Mouse (Mus musculus): ENCODE measurements around the gene Olfr285. TPM values are rescaled to one million over a fixed set of nuclear protein-coding genes. Genes with fewer than 3 reads are reported as not detected.

The Olfr285 gene
- total and polyA plus RNA-seq, 3 experiments: not detected

DNA sequence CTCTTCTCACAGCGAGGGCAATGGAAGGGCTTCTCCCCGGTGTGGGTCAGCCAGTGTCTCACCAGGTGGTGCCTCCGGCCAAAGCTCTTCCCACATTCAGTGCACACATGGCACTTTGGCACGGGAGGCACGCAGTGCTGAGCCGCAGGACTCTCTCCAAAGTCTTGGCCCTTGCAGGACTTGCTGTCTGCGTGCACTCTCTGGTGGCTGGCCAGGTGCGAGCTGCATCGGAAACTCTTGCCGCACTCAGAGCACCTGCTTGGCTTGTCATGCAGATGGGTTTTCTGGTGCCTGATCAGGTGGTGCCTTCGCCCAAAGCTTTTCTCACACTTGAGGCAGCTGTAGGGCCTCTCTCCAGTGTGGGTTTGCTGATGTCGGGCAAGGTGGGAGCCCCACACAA lies 28.6 kb downstream of the Olfr285 start:
- no peak overlapping the region for H3K9ac ChIP-seq (ENCODE audit: insufficient read depth, low read depth)
- H3K4me3 ChIP-seq (replicated peaks in 1 of 3; ENCODE audit: low read depth in 2 of 3, low read length in 2 of 3, poor library complexity in 1 of 3): no peak overlapping the region
- H3K4me2 ChIP-seq (ENCODE audit: insufficient read depth, low read depth, poor library complexity, severe bottlenecking): peak overlapping the region; percentile 79
- in situ Hi-C loops (cut with MboI; ENCODE audit: low pct_ligation_motif_present, low pct_unique_long_range_greater_than_20kb, low sequenced_read_pairs): no loop called here
- dilution Hi-C loops (cut with MboI; ENCODE audit: extremely low pct_ligation_motif_present, extremely low pct_unique_long_range_greater_than_20kb, low sequenced_read_pairs): no loop called here
- no peaks in the 10 kb centered on the region for H3K9me3 ChIP-seq (replicated peaks; ENCODE audit: low read length)
- peaks cover 71% of the 10 kb centered on the region for H3K27me3 ChIP-seq (replicated peaks)
- DNase-seq (ENCODE audit: extremely low read depth): peak; percentile 32
- H3K79me2 ChIP-seq (replicated peaks; ENCODE audit: control insufficient read depth, extremely low read depth, insufficient read depth, poor library complexity, severe bottlenecking): no peaks in the 10 kb centered on the region
- peaks cover 16 to 20% of the 10 kb centered on the region in 2 experiments for H3K4me1 ChIP-seq (ENCODE audit: control insufficient read depth in 1 of 2, insufficient read depth in 2 of 2)
- no peaks in the 10 kb centered on the region for H3K36me3 ChIP-seq (replicated peaks in 1 of 2; ENCODE audit: control insufficient read depth in 1 of 2, insufficient read depth in 1 of 2, low read length in 1 of 2)
- TF ChIP-seq ETS1 (conservative IDR thresholded peaks at IDR 0.05; ENCODE audit: low read depth, low read length): 0 out of 2 replicates have a peak, but pooled peaks have one; percentile 9
- no peak for TF ChIP-seq POLR2AphosphoS2 (IDR thresholded peaks at IDR 0.05; ENCODE audit: low read depth, low read length)
- TF ChIP-seq TCF12 (IDR thresholded peaks at IDR 0.05; ENCODE audit: low read depth, low read length): peak; percentile 90
- peak in 1 of 2 experiments; percentile 57; a peak in 2 of 4 replicates for TF ChIP-seq CTCF (conservative IDR thresholded peaks at IDR 0.05 in 1 of 2, IDR thresholded peaks at IDR 0.05 in 1 of 2; ENCODE audit: low read depth in 2 of 2, low read length in 2 of 2)
- peak; percentile 37; the same call in 1 of the 2 replicates for TF ChIP-seq EP300 (IDR thresholded peaks at IDR 0.05; ENCODE audit: low read length)
- TF ChIP-seq SMC3 (IDR thresholded peaks at IDR 0.05; ENCODE audit: low read depth, low read length): peak; percentile 34
- TF ChIP-seq UBTF (IDR thresholded peaks at IDR 0.05; ENCODE audit: low read depth, low read length): 0 out of 2 replicates have a peak, but pooled peaks have one; percentile 50
- no peak for TF ChIP-seq RCOR1 (conservative IDR thresholded peaks at IDR 0.05; ENCODE audit: low read depth, low read length)
- no peak for TF ChIP-seq IRF4 (IDR thresholded peaks at IDR 0.05; ENCODE audit: low read depth, low read length)
- no peak for TF ChIP-seq PAX5 (IDR thresholded peaks at IDR 0.05; ENCODE audit: low read length)
- TF ChIP-seq USF1 (IDR thresholded peaks at IDR 0.05; ENCODE audit: low read depth, low read length): no peak
- peak; percentile 52 for TF ChIP-seq RAD21 (IDR thresholded peaks at IDR 0.05; ENCODE audit: low read depth, low read length)
- TF ChIP-seq MAX (IDR thresholded peaks at IDR 0.05; ENCODE audit: low read length): peak; percentile 52; the same call in 1 of the 2 replicates
- TF ChIP-seq BHLHE40 (IDR thresholded peaks at IDR 0.05; ENCODE audit: low read depth, low read length): peak; percentile 69
- no peak for TF ChIP-seq HCFC1 (IDR thresholded peaks at IDR 0.05; ENCODE audit: low read depth, low read length)
- H3K27ac ChIP-seq (ENCODE audit: insufficient read depth, low read depth): no peak overlapping the region

DNA sequence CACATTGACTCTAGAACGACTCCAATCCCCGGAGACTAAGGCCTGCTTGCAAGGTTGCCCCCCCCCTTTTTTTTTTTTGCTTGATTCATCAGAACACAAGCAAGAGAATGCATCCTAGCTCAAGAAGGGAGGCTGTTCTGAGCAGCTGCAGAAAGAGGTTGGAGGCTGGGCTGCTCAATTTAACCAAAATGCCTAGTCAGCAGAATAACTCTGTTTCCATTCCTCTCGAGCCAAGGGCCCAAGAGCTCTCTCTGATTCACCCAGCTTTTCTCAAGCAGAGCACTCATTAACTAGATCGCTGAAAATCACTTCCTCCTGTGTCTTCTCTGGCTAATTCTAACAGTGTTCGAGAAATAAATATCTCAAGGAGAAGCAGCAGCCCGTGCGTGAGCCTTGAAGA lies 30.7 kb downstream of the Olfr285 start:
- Histone ChIP-seq H3K4me3 (replicated peaks in 1 of 3; ENCODE audit: low read depth in 2 of 3, low read length in 2 of 3, poor library complexity in 1 of 3) (no peak overlapping the region), H3K9me3 (replicated peaks; ENCODE audit: low read length) (no peaks in the 10 kb centered on the region), H3K27me3 (replicated peaks) (peaks cover 67% of the 10 kb centered on the region), H3K4me2 (ENCODE audit: insufficient read depth, low read depth, poor library complexity, severe bottlenecking) (no peak overlapping the region), H3K4me1 (ENCODE audit: control insufficient read depth in 1 of 2, insufficient read depth in 2 of 2) (peaks cover 16 to 20% of the 10 kb centered on the region in 2 experiments), H3K9ac (ENCODE audit: insufficient read depth, low read depth) (no peak overlapping the region), H3K36me3 (replicated peaks in 1 of 2; ENCODE audit: control insufficient read depth in 1 of 2, insufficient read depth in 1 of 2, low read length in 1 of 2) (no peaks in the 10 kb centered on the region), H3K79me2 (replicated peaks; ENCODE audit: control insufficient read depth, extremely low read depth, insufficient read depth, poor library complexity, severe bottlenecking) (no peaks in the 10 kb centered on the region), H3K27ac (ENCODE audit: insufficient read depth, low read depth) (no peak overlapping the region)
- in situ Hi-C loops (cut with MboI; ENCODE audit: low pct_ligation_motif_present, low pct_unique_long_range_greater_than_20kb, low sequenced_read_pairs) (no loop called here), dilution Hi-C loops (cut with MboI; ENCODE audit: extremely low pct_ligation_motif_present, extremely low pct_unique_long_range_greater_than_20kb, low sequenced_read_pairs) (no loop called here)
- no peak for DNase-seq (ENCODE audit: extremely low read depth)
- TF ChIP-seq MAFK (IDR thresholded peaks at IDR 0.05; ENCODE audit: insufficient replicate concordance, low read length) (peak; percentile 97), ELF1 (IDR thresholded peaks at IDR 0.05; ENCODE audit: low read depth, low read length) (no peak)

Other genes with a start within 250 kb of the Olfr285 start
- gene Pfkm, start 224.8 kb downstream of the Olfr285 start, total RNA-seq (2012; rRNA removed): 23.8 and 29.6 TPM in 2 replicates
- gene Pfkm, start 224.8 kb downstream of the Olfr285 start, total RNA-seq (2014; rRNA removed): 21.1 and 23.5 TPM in 2 replicates
- 37.9 and 39.2 TPM in 2 replicates for gene Pfkm, start 224.8 kb downstream of the Olfr285 start, polyA plus RNA-seq (2012; ENCODE audit: insufficient read length, low read depth)
- gene Senp1, start 223.6 kb downstream of the Olfr285 start, total RNA-seq (2012; rRNA removed): 14.9 and 17.1 TPM in 2 replicates
- gene Senp1, start 223.6 kb downstream of the Olfr285 start, total RNA-seq (2014; rRNA removed): 21.7 and 23.3 TPM in 2 replicates
- 32.3 and 38.5 TPM in 2 replicates for gene Senp1, start 223.6 kb downstream of the Olfr285 start, polyA plus RNA-seq (2012; ENCODE audit: insufficient read length, low read depth)
- gene Asb8, start 151.7 kb downstream of the Olfr285 start, total RNA-seq (2012; rRNA removed): 20.5 and 22.6 TPM in 2 replicates
- 31.1 and 32.5 TPM in 2 replicates for gene Asb8, start 151.7 kb downstream of the Olfr285 start, total RNA-seq (2014; rRNA removed)
- gene Asb8, start 151.7 kb downstream of the Olfr285 start, polyA plus RNA-seq (2012; ENCODE audit: insufficient read length, low read depth): 24.7 and 27.7 TPM in 2 replicates
- 0.04 TPM in 1 of 2 replicates, not detected in the other for gene Ccdc184, start 150.2 kb downstream of the Olfr285 start, total RNA-seq (2012; rRNA removed)
- not detected in 2 replicates for gene Ccdc184, start 150.2 kb downstream of the Olfr285 start, total RNA-seq (2014; rRNA removed)
- gene Ccdc184, start 150.2 kb downstream of the Olfr285 start, polyA plus RNA-seq (2012; ENCODE audit: insufficient read length, low read depth): 0.08 and 0.17 TPM in 2 replicates
- gene Olfr288, start 121.8 kb downstream of the Olfr285 start, total RNA-seq (2012; rRNA removed): not detected in 2 replicates
- gene Olfr288, start 121.8 kb downstream of the Olfr285 start, total RNA-seq (2014; rRNA removed): not detected in 2 replicates
- gene Olfr288, start 121.8 kb downstream of the Olfr285 start, polyA plus RNA-seq (2012; ENCODE audit: insufficient read length, low read depth): not detected in 2 replicates
- gene Gm44579, start 96.4 kb downstream of the Olfr285 start, total RNA-seq (2012; rRNA removed): not detected in 2 replicates
- gene Gm44579, start 96.4 kb downstream of the Olfr285 start, total RNA-seq (2014; rRNA removed): not detected in 2 replicates
- not detected in 2 replicates for gene Gm44579, start 96.4 kb downstream of the Olfr285 start, polyA plus RNA-seq (2012; ENCODE audit: insufficient read length, low read depth)
- not detected in 2 replicates for gene Olfr287, start 96.3 kb downstream of the Olfr285 start, total RNA-seq (2012; rRNA removed)
- not detected in 2 replicates for gene Olfr287, start 96.3 kb downstream of the Olfr285 start, total RNA-seq (2014; rRNA removed)
- not detected in 2 replicates for gene Olfr287, start 96.3 kb downstream of the Olfr285 start, polyA plus RNA-seq (2012; ENCODE audit: insufficient read length, low read depth)
- gene Olfr286, start 82.9 kb downstream of the Olfr285 start, total RNA-seq (2012; rRNA removed): 0.04 TPM in 1 of 2 replicates, not detected in the other
- gene Olfr286, start 82.9 kb downstream of the Olfr285 start, total RNA-seq (2014; rRNA removed): not detected in 2 replicates
- not detected in 2 replicates for gene Olfr286, start 82.9 kb downstream of the Olfr285 start, polyA plus RNA-seq (2012; ENCODE audit: insufficient read length, low read depth)
- gene H1fnt, start 60.1 kb downstream of the Olfr285 start, total RNA-seq (2012; rRNA removed): not detected in 2 replicates
- not detected in 2 replicates for gene H1fnt, start 60.1 kb downstream of the Olfr285 start, total RNA-seq (2014; rRNA removed)
- gene H1fnt, start 60.1 kb downstream of the Olfr285 start, polyA plus RNA-seq (2012; ENCODE audit: insufficient read length, low read depth): not detected in 2 replicates
- 0.04 TPM in 1 of 2 replicates, not detected in the other for gene Zfp641, start 21.2 kb downstream of the Olfr285 start, total RNA-seq (2012; rRNA removed)
- gene Zfp641, start 21.2 kb downstream of the Olfr285 start, total RNA-seq (2014; rRNA removed): not detected in 2 replicates
- gene Zfp641, start 21.2 kb downstream of the Olfr285 start, polyA plus RNA-seq (2012; ENCODE audit: insufficient read length, low read depth): not detected in 2 replicates
- gene Olfr284, start 23.6 kb upstream of the Olfr285 start, total RNA-seq (2012; rRNA removed): not detected in 2 replicates
- not detected in 2 replicates for gene Olfr284, start 23.6 kb upstream of the Olfr285 start, total RNA-seq (2014; rRNA removed)
- gene Olfr284, start 23.6 kb upstream of the Olfr285 start, polyA plus RNA-seq (2012; ENCODE audit: insufficient read length, low read depth): not detected in 2 replicates
- not detected in 2 replicates for gene Olfr283, start 63.6 kb upstream of the Olfr285 start, total RNA-seq (2012; rRNA removed)
- gene Olfr283, start 63.6 kb upstream of the Olfr285 start, total RNA-seq (2014; rRNA removed): not detected in 2 replicates
- gene Olfr283, start 63.6 kb upstream of the Olfr285 start, polyA plus RNA-seq (2012; ENCODE audit: insufficient read length, low read depth): not detected in 2 replicates
- not detected in 2 replicates for gene Olfr282, start 113.9 kb upstream of the Olfr285 start, total RNA-seq (2012; rRNA removed)
- not detected in 2 replicates for gene Olfr282, start 113.9 kb upstream of the Olfr285 start, total RNA-seq (2014; rRNA removed)
- not detected in 2 replicates for gene Olfr282, start 113.9 kb upstream of the Olfr285 start, polyA plus RNA-seq (2012; ENCODE audit: insufficient read length, low read depth)
- not detected in 2 replicates for gene Olfr281, start 135.2 kb upstream of the Olfr285 start, total RNA-seq (2012; rRNA removed)
- gene Olfr281, start 135.2 kb upstream of the Olfr285 start, total RNA-seq (2014; rRNA removed): not detected in 2 replicates
- gene Olfr281, start 135.2 kb upstream of the Olfr285 start, polyA plus RNA-seq (2012; ENCODE audit: insufficient read length, low read depth): not detected in 2 replicates
- not detected in 2 replicates for gene OR5BS1P, start 152.5 kb upstream of the Olfr285 start, total RNA-seq (2012; rRNA removed)
- not detected in 2 replicates for gene OR5BS1P, start 152.5 kb upstream of the Olfr285 start, total RNA-seq (2014; rRNA removed)
- not detected in 2 replicates for gene OR5BS1P, start 152.5 kb upstream of the Olfr285 start, polyA plus RNA-seq (2012; ENCODE audit: insufficient read length, low read depth)
- not detected in 2 replicates for gene Lalba, start 165.4 kb upstream of the Olfr285 start, total RNA-seq (2012; rRNA removed)
- not detected in 2 replicates for gene Lalba, start 165.4 kb upstream of the Olfr285 start, total RNA-seq (2014; rRNA removed)
- gene Lalba, start 165.4 kb upstream of the Olfr285 start, polyA plus RNA-seq (2012; ENCODE audit: insufficient read length, low read depth): not detected in 2 replicates
- gene Olfr279, start 175.0 kb upstream of the Olfr285 start, total RNA-seq (2012; rRNA removed): not detected in 2 replicates
- not detected in 2 replicates for gene Olfr279, start 175.0 kb upstream of the Olfr285 start, total RNA-seq (2014; rRNA removed)
- gene Olfr279, start 175.0 kb upstream of the Olfr285 start, polyA plus RNA-seq (2012; ENCODE audit: insufficient read length, low read depth): 0.07 TPM in 1 of 2 replicates, not detected in the other
- gene Kansl2, start 216.9 kb upstream of the Olfr285 start, total RNA-seq (2012; rRNA removed): 59.6 and 84.7 TPM in 2 replicates
- gene Kansl2, start 216.9 kb upstream of the Olfr285 start, total RNA-seq (2014; rRNA removed): 101 and 103 TPM in 2 replicates
- gene Kansl2, start 216.9 kb upstream of the Olfr285 start, polyA plus RNA-seq (2012; ENCODE audit: insufficient read length, low read depth): 111 and 125 TPM in 2 replicates